Mouse (Mus musculus): ENCODE measurements around the gene Cnot3. TPM values are rescaled to one million over a fixed set of nuclear protein-coding genes. Genes with fewer than 3 reads are reported as not detected.
"Not testable (repeated sequence)": the region's sequence is repeated elsewhere in the genome, so short reads cannot be mapped to it uniquely, and the experiment has no call there.

Cnot3 gene
- polyA plus RNA-seq, 1 experiment from 2014 or later = 51.2 TPM

DNA sequence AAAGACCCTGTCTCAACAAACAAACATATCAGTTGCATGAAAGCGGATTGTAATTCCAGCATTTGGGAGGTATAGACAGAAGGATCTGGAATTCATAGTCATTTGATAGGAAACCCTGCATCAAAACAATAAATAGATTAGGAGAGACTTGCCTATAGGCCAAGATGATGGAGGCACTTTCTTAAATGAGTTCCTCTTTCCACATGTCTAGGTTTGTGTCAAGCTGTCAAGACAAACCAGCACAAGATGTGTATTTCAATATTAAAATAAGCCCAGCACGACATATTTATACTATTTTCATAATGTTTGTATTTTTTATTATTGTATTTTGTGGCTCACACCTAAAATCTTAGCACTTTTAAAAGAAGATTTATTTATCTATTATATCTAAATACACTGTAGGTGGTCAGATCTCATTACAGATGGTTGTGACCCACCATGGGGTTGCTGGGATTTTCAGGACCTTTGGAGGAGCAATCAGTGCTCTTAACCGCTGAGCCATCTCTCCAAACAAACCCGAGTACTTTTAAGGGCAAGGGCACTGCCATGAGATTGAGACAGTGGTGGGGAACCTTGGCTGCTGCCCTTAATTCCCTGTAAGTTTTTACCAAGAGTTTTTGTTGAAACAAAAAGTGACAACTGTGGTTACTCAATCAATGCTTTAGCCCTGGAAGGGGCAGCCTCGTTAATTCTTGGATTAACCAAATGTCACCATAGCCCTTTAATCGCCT, 58.2 kb downstream of the Cnot3 start:
- no peak for DNase-seq
- peak overlapping the region; percentile 95 for H3K27ac ChIP-seq (replicated peaks; ENCODE audit: low read depth, low read length)
- H3K4me2 ChIP-seq (ENCODE audit: low read length) = peak overlapping the region; percentile 95
- H3K36me3 ChIP-seq (ENCODE audit: control insufficient read depth, insufficient read depth, low read length) = peaks cover 58% of the 10 kb centered on the region
- peak; percentile 47 for ATAC-seq (ENCODE audit: low FRiP score, low TSS enrichment)
- H3K9ac ChIP-seq (replicated peaks; ENCODE audit: low read length) = peak overlapping the region; percentile 80
- H3K27me3 ChIP-seq (ENCODE audit: control insufficient read depth, insufficient read depth, low read length) = no peaks in the 10 kb centered on the region
- peaks cover 13% of the 10 kb centered on the region for H3K4me1 ChIP-seq (ENCODE audit: control insufficient read depth, insufficient read depth, low read length)
- H3K9me3 ChIP-seq (ENCODE audit: control insufficient read depth, low read length) = no peaks in the 10 kb centered on the region
- WGBS = 18% methylated on average over 6 of the region's 6 CpGs
- peak overlapping the region; percentile 84 for H3K4me3 ChIP-seq (replicated peaks; ENCODE audit: low read depth, low read length)

DNA sequence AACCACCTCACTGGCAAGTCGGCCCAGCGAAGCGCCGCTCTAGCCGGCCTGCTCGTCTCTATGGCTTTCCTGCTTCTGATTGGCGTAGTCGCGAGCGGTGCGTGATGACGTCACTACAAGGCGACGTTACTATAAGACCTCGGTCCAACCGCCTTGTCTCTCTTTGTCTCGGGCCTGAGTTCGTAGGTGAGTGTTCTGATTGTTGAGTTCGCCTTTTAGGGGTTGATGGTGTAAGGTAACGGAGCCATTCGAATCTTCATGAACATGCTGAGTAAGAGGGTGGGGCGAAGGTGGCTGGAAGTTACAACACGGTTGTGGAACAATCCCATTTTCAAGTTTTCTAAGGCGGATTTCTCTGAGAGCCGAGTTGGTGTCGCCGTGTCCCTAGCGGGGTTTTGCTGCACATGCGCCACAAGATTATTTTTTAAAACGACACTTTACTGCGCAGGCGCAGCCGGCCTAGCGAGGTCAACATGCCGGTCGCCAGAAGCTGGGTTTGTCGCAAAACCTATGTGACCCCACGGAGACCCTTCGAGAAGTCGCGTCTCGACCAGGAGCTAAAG, 58.9 kb downstream of the Cnot3 start, which contains the start of gene Rps9:
Gene Rps9 (plus strand): TSS at position 115 of the 563 bp plus-strand sequence.
- Histone ChIP-seq H3K4me3 (replicated peaks; ENCODE audit: low read depth, low read length) (peak within 1 kb of the TSS; percentile 84), H3K9me3 (ENCODE audit: control insufficient read depth, low read length) (no peaks in the 10 kb centered on the region), H3K4me2 (ENCODE audit: low read length) (peak within 1 kb of the TSS; percentile 95), H3K9ac (replicated peaks; ENCODE audit: low read length) (peak within 1 kb of the TSS; percentile 80), H3K4me1 (ENCODE audit: control insufficient read depth, insufficient read depth, low read length) (peaks cover 13% of the 10 kb centered on the region), H3K36me3 (ENCODE audit: control insufficient read depth, insufficient read depth, low read length) (peaks cover 54% of the 10 kb centered on the region), H3K27me3 (ENCODE audit: control insufficient read depth, insufficient read depth, low read length) (no peaks in the 10 kb centered on the region), H3K27ac (replicated peaks; ENCODE audit: low read depth, low read length) (peak within 1 kb of the TSS; percentile 95)
- ATAC-seq (ENCODE audit: low FRiP score, low TSS enrichment) (peak; percentile 95), DNase-seq (peak; percentile 99)
- 2% methylated on average over 42 of the region's 42 CpGs for WGBS

DNA sequence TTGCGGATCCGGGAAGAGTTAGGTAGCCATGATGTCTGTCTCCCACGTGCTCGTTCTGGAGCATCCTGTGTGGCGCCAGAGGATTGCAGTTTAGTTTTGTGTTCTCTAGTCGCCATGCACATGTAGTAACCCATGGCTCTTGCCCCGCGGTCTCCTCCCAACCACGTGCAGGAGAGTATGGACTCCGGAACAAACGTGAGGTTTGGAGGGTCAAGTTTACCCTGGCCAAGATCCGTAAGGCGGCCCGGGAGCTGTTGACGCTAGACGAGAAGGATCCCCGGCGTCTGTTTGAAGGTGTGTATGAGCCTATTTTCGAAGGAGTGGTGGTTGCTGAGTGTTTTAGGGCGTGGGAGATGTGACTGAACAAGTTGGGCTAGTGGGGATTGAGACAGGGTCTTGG, 59.4 kb downstream of the Cnot3 start:
- Histone ChIP-seq H3K27me3 (ENCODE audit: control insufficient read depth, insufficient read depth, low read length) (no peaks in the 10 kb centered on the region), H3K4me3 (replicated peaks; ENCODE audit: low read depth, low read length) (peak overlapping the region; percentile 84), H3K9ac (replicated peaks; ENCODE audit: low read length) (peak overlapping the region; percentile 80), H3K9me3 (ENCODE audit: control insufficient read depth, low read length) (no peaks in the 10 kb centered on the region), H3K27ac (replicated peaks; ENCODE audit: low read depth, low read length) (peak overlapping the region; percentile 95), H3K4me1 (ENCODE audit: control insufficient read depth, insufficient read depth, low read length) (peaks cover 13% of the 10 kb centered on the region), H3K4me2 (ENCODE audit: low read length) (peak overlapping the region; percentile 95), H3K36me3 (ENCODE audit: control insufficient read depth, insufficient read depth, low read length) (peaks cover 51% of the 10 kb centered on the region)
- DNase-seq (no peak), ATAC-seq (ENCODE audit: low FRiP score, low TSS enrichment) (peak; percentile 29)
- under 1% methylated on average over 20 of the region's 20 CpGs for WGBS

DNA sequence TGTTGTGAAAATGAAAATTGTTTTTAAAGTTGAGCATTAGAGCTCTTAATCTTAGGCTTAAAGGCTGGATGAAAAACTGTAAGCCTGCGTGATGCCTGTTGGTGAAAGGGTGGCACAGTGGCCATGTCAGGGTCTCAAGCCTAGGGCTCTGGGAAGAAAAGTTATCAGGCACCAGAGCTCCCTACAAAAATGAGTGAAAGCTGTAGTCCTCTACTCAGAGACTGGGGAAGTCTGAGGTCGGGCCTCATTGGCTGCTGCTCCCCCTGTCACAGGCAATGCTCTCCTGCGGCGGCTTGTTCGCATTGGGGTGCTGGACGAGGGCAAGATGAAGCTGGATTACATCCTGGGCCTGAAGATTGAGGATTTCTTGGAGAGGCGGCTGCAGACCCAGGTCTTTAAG, 60.4 kb downstream of the Cnot3 start:
- WGBS = 3% methylated on average over 6 of the region's 7 CpGs
- H3K27ac ChIP-seq (replicated peaks; ENCODE audit: low read depth, low read length); DNase-seq; H3K27me3 ChIP-seq (ENCODE audit: control insufficient read depth, insufficient read depth, low read length); ATAC-seq (ENCODE audit: low FRiP score, low TSS enrichment); H3K9me3 ChIP-seq (ENCODE audit: control insufficient read depth, low read length): not testable (repeated sequence)
- peaks cover 43% of the 10 kb centered on the region for H3K36me3 ChIP-seq (ENCODE audit: control insufficient read depth, insufficient read depth, low read length)
- peak overlapping the region; percentile 95 for H3K4me2 ChIP-seq (ENCODE audit: low read length)
- H3K4me3 ChIP-seq (replicated peaks; ENCODE audit: low read depth, low read length) = peak overlapping the region; percentile 84
- H3K4me1 ChIP-seq (ENCODE audit: control insufficient read depth, insufficient read depth, low read length) = peaks cover 13% of the 10 kb centered on the region
- peak overlapping the region; percentile 80 for H3K9ac ChIP-seq (replicated peaks; ENCODE audit: low read length)

DNA sequence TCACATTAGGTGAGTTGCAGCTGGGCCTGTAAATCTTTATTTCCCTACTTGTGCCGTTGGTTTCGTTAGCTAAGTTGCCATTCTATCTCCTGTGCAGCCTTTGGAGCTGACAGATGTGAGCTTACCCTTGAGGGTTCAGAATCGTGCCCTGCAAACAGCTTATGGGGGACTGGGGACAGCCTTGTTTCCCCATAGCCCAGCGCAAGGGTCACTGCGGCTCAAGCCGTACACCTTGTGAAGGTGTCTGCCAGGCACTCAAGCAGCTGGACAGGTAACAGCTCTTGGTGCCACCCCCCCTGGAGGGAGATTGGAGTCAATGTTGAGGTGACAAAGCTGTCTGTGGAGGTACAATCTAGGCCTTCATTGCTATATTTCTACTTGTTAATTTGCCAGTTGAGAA, 60.8 kb downstream of the Cnot3 start:
- H3K4me1 ChIP-seq (ENCODE audit: control insufficient read depth, insufficient read depth, low read length) = peaks cover 13% of the 10 kb centered on the region
- no peak for ATAC-seq (ENCODE audit: low FRiP score, low TSS enrichment)
- peaks cover 39% of the 10 kb centered on the region for H3K36me3 ChIP-seq (ENCODE audit: control insufficient read depth, insufficient read depth, low read length)
- H3K27me3 ChIP-seq (ENCODE audit: control insufficient read depth, insufficient read depth, low read length) = no peaks in the 10 kb centered on the region
- WGBS = 41% methylated on average over 6 of the region's 6 CpGs
- H3K27ac ChIP-seq (replicated peaks; ENCODE audit: low read depth, low read length) = 0 out of 2 replicates have a peak overlapping the region, but pooled peaks have one; percentile 32
- peak overlapping the region; percentile 80; the same call in 1 of the 2 replicates for H3K9ac ChIP-seq (replicated peaks; ENCODE audit: low read length)
- no peak for DNase-seq
- no peaks in the 10 kb centered on the region for H3K9me3 ChIP-seq (ENCODE audit: control insufficient read depth, low read length)
- H3K4me3 ChIP-seq (replicated peaks; ENCODE audit: low read depth, low read length) = peak overlapping the region; percentile 84
- peak overlapping the region; percentile 95 for H3K4me2 ChIP-seq (ENCODE audit: low read length)

DNA sequence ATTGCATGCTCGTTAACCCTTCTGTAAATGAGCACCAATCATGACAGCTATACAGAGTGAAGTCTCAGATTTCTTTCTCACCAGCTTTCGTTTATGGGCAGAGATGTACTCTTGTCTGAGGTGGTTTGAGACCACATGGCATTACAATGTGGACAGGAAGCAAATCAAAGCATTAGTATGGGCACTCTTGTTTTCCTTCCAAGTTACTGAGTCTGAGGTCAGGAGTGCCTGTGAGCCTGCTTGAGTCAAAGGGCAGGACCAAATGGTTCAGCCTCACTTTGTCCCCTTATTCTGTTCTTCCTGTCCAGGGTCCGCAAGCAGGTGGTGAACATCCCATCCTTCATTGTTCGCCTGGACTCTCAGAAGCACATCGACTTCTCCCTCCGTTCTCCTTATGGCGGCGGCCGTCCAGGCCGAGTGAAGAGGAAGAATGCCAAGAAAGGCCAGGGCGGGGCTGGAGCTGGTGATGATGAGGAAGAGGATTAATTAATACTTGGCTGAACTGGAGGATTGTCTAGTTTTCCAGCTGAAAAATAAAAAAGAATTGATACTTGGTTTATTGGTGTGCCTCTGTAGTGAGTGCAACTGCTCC, 61.4 kb downstream of the Cnot3 start:
- no peak overlapping the region for H3K27ac ChIP-seq (replicated peaks; ENCODE audit: low read depth, low read length)
- peaks cover 13% of the 10 kb centered on the region for H3K4me1 ChIP-seq (ENCODE audit: control insufficient read depth, insufficient read depth, low read length)
- H3K4me3 ChIP-seq (replicated peaks; ENCODE audit: low read depth, low read length) = peak overlapping the region; percentile 84
- peak overlapping the region; percentile 95 for H3K4me2 ChIP-seq (ENCODE audit: low read length)
- ATAC-seq (ENCODE audit: low FRiP score, low TSS enrichment) (no peak), DNase-seq (no peak)
- 58% methylated on average over 11 of the region's 11 CpGs for WGBS
- H3K9ac ChIP-seq (replicated peaks; ENCODE audit: low read length) = peak overlapping the region; percentile 80; the same call in 1 of the 2 replicates
- no peaks in the 10 kb centered on the region for H3K27me3 ChIP-seq (ENCODE audit: control insufficient read depth, insufficient read depth, low read length)
- no peaks in the 10 kb centered on the region for H3K9me3 ChIP-seq (ENCODE audit: control insufficient read depth, low read length)
- peaks cover 34% of the 10 kb centered on the region for H3K36me3 ChIP-seq (ENCODE audit: control insufficient read depth, insufficient read depth, low read length)

DNA sequence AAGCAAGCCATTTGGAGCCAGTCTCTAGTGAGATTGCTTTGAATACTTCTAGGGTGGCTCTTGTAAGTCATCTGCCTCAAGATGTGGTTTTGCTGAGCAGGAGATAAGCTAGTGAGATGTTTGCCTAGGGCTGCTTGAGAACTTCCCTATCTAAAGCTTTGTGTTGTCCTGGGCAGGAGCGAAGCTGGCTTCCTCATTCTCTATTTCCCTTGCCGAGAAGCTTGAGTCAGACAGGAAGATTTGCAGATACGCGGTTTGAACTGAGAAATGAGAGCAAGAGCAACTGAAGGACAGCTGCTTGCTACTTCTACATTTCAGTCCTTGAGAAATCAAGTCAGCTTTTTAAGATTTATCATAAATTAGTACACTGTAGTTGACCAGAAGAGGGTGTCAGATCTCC, 62.0 kb downstream of the Cnot3 start:
- no peak for DNase-seq
- Histone ChIP-seq H3K4me3 (replicated peaks; ENCODE audit: low read depth, low read length) (no peak overlapping the region), H3K27ac (replicated peaks; ENCODE audit: low read depth, low read length) (no peak overlapping the region), H3K36me3 (ENCODE audit: control insufficient read depth, insufficient read depth, low read length) (peaks cover 32% of the 10 kb centered on the region), H3K4me2 (ENCODE audit: low read length) (peak overlapping the region; percentile 95; the same call in 1 of the 2 replicates), H3K9ac (replicated peaks; ENCODE audit: low read length) (0 out of 2 replicates have a peak overlapping the region, but pooled peaks have one; percentile 12), H3K4me1 (ENCODE audit: control insufficient read depth, insufficient read depth, low read length) (peaks cover 13% of the 10 kb centered on the region), H3K9me3 (ENCODE audit: control insufficient read depth, low read length) (no peaks in the 10 kb centered on the region), H3K27me3 (ENCODE audit: control insufficient read depth, insufficient read depth, low read length) (no peaks in the 10 kb centered on the region)
- no peak for ATAC-seq (ENCODE audit: low FRiP score, low TSS enrichment)
- 60% methylated on average over 4 of the region's 4 CpGs for WGBS

DNA sequence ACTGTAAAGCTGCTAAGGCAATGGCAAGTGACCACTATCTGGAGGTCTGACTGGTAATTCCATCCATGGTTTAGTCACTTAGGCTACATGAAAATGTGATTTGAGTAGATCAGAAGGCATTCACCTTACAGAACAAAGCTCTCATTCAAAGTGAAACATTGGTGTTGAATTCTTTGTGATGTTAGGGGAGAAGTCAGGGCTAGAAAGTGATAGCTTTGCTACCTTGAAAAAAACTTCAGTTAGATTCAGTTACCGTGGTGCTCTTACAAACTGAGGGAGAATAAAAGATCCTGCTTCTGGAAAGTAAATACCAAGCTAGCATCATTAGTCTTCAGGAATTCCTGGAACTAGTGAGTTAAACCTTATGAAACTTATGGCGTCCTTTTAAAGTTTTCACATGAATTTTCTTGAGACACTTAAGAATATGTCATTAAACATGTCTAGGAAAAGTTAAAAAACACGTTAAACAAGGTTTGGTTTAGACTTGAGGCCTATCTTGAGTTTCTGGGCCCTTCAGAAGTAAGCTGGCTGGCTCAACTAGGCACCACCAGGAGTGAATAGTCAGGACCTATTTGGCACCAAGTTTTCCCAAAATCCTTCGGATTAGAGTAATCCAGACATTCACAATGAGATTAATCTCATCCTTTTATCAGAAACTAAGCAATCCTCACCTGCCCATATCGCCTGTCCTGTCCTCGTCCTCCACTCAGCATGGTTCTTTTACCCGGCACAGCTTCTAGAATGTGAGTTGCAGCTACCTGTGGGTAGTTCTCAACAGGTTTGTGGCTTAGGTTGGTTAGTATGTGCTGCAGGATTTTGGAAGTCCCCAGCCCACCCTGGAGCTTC, 62.7 kb downstream of the Cnot3 start:
- Histone ChIP-seq H3K36me3 (ENCODE audit: control insufficient read depth, insufficient read depth, low read length) (peaks cover 32% of the 10 kb centered on the region), H3K4me1 (ENCODE audit: control insufficient read depth, insufficient read depth, low read length) (peaks cover 13% of the 10 kb centered on the region), H3K4me3 (replicated peaks; ENCODE audit: low read depth, low read length) (no peak overlapping the region), H3K27ac (replicated peaks; ENCODE audit: low read depth, low read length) (no peak overlapping the region), H3K9me3 (ENCODE audit: control insufficient read depth, low read length) (no peaks in the 10 kb centered on the region), H3K27me3 (ENCODE audit: control insufficient read depth, insufficient read depth, low read length) (no peaks in the 10 kb centered on the region), H3K4me2 (ENCODE audit: low read length) (no peak overlapping the region), H3K9ac (replicated peaks; ENCODE audit: low read length) (no peak overlapping the region)
- WGBS = 30% methylated on average over 7 of the region's 7 CpGs
- ATAC-seq (ENCODE audit: low FRiP score, low TSS enrichment) (no peak), DNase-seq (no peak)
